Mouse (Mus musculus): Measurements from ENCODE around the gene Nup98.

Nup98 gene

DNA sequence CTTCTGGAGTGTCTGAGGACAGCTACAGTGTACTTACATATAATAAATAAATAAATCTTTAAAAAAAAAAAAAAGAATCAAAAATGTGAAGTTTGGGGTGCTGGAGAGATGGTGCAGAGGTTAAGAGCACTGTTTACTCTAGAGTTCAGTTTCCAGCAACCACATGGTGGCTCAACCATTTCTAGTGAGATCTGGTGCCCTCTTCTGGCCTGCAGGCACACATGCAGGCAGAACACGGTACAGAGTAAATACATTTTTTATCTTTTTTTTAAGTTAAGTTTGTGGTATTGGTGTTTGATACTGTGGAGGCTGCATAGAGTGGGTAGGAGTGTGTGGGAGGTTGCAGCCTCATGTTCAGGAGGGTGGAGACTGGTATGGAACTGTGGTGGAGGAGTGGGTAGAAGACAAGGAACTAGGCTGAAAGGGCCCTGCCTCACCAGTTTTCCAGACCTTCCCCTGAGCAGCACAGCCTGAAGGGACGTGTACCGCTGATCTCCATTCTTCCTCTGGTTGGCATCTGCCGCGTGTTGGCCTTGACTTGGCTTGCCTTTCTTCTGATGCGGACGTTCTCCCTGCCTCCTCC lies 133.2 kb downstream of the Nup98 start:
- peak; percentile 58 for DNase-seq (ENCODE audit: low read depth, low spot score)

Data from 3T3-L1 (cell line).